Mouse (Mus musculus): ENCODE results near the gene Opn4. TPM values are rescaled to one million over a fixed set of nuclear protein-coding genes. Genes with fewer than 3 reads are reported as not detected.

The Opn4 gene
- polyA plus RNA-seq, 1 experiment from 2014 or later, result not detected

Other genes with a start within 250 kb of the Opn4 start
- gene Fam25c, start 244.7 kb downstream of the Opn4 start, polyA plus RNA-seq (2015; fragmentation: Nextera tagmentation; extraction: Ambion mirVana), result 4.7 and 6.9 TPM in 2 replicates
- gene Sncg, start 225.4 kb downstream of the Opn4 start, polyA plus RNA-seq (2015; fragmentation: Nextera tagmentation; extraction: Ambion mirVana), result 1.8 and 4.4 TPM in 2 replicates
- 7.4 and 7.7 TPM in 2 replicates for gene Mmrn2, start 224.7 kb downstream of the Opn4 start, polyA plus RNA-seq (2015; fragmentation: Nextera tagmentation; extraction: Ambion mirVana)
- 58.1 and 64.9 TPM in 2 replicates for gene Bmpr1a, start 96.8 kb downstream of the Opn4 start, polyA plus RNA-seq (2015; fragmentation: Nextera tagmentation; extraction: Ambion mirVana)
- not detected in 2 replicates for gene 9230112D13Rik, start 77.3 kb downstream of the Opn4 start, polyA plus RNA-seq (2015; fragmentation: Nextera tagmentation; extraction: Ambion mirVana)
- 0.76 and 1.5 TPM in 2 replicates for gene Ldb3, start 11.5 kb downstream of the Opn4 start, polyA plus RNA-seq (2015; fragmentation: Nextera tagmentation; extraction: Ambion mirVana)
- 29.9 and 30.5 TPM in 2 replicates for gene Wapl, start 73.8 kb upstream of the Opn4 start, polyA plus RNA-seq (2015; fragmentation: Nextera tagmentation; extraction: Ambion mirVana)
- gene Grid1, start 220.0 kb upstream of the Opn4 start, polyA plus RNA-seq (2015; fragmentation: Nextera tagmentation; extraction: Ambion mirVana), result 0.81 and 1.0 TPM in 2 replicates